Mouse (Mus musculus) intestine, embryonic 15.5 days (tissue): Measurements from ENCODE around the gene Rbm15b. TPM values are rescaled to one million over a fixed set of nuclear protein-coding genes. Genes with fewer than 3 reads are reported as not detected.
A peak's percentile ranks its signal among the peaks of the same experiment; 100 is the strongest.

Experiments used
- ATAC-seq: fragments of 200-750 bp; cut with Nextera tagmentation; 2 replicates; pipeline ENCODE4 v1.8.0; 2017; ENCODE audit warnings: moderate TSS enrichment, moderate library complexity
- H3K27ac ChIP-seq: fragments of 300-500 bp; sonication (generic); 2 replicates; pipeline ENCODE4 v1.5.1; 2015; ENCODE audit warnings: mild to moderate bottlenecking, inconsistent platforms
- H3K27me3 ChIP-seq: fragments of 300-500 bp; sonication (generic); replicated peaks from 2 replicates; pipeline ENCODE4 v1.6.1; 2015; ENCODE audit warnings: inconsistent platforms
- H3K36me3 ChIP-seq: fragments of 300-500 bp; sonication (generic); 2 replicates; pipeline ENCODE4 v1.6.1; 2015; ENCODE audit warnings: inconsistent platforms
- H3K4me1 ChIP-seq: fragments of 300-500 bp; sonication (generic); replicated peaks from 2 replicates; pipeline ENCODE4 v1.6.1; 2015; ENCODE audit warnings: inconsistent platforms
- H3K4me2 ChIP-seq: fragments of 300-500 bp; sonication (generic); replicated peaks from 2 replicates; pipeline ENCODE4 v1.6.1; 2015; ENCODE audit warnings: mild to moderate bottlenecking, inconsistent platforms
- H3K4me3 ChIP-seq: fragments of 300-500 bp; sonication (generic); replicated peaks from 2 replicates; pipeline ENCODE4 v1.5.1; 2015; ENCODE audit warnings: inconsistent platforms
- H3K9ac ChIP-seq: fragments of 300-500 bp; sonication (generic); 2 replicates; pipeline ENCODE4 v1.6.1; 2015; ENCODE audit warnings: inconsistent platforms
- H3K9me3 ChIP-seq: fragments of 300-500 bp; sonication (generic); 2 replicates; pipeline ENCODE4 v1.6.1; 2016; ENCODE audit warnings: inconsistent platforms
- WGBS: fragments of 180-500 bp; shearing (Covaris S2); methylation state at CpG from one replicate; pipeline ENCODE4 v1.1.7; 2015; 5-methylcytosine and 5-hydroxymethylcytosine counted together
- polyA plus RNA-seq: library from polyadenylated mRNA; unstranded; fragments of >200 nt; fragmentation: Nextera tagmentation; extraction: Ambion mirVana; gene quantifications from 2 replicates; pipeline ENCODE4 v1.2.1, GENCODE M21; 2015

Rbm15b gene
- polyA plus RNA-seq, 1 experiment from 2014 or later, result 7.4 TPM

DNA sequence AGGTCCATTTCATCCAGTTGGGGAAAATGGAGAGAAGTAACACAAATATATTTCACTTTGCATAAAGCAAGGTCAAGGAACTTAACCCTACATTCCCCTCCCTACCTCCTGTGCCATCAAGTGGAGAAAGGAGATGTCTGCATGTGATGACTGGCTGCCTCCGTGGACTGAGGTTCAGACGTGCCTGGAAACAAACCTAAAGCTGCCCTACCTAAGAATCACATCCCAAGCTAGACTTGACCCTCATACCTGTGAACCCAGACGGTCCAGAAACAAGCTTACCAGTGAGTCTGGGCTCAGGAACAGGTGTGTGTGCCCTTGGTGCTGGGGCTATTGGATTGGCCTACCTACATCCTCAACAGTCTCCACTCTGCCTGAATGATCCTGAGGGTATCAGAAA, 6.1 kb upstream of the Rbm15b start:
- H3K9me3 ChIP-seq, result no peaks in the 10 kb centered on the region
- no peak overlapping the region for H3K9ac ChIP-seq
- peaks cover 13% of the 10 kb centered on the region for H3K36me3 ChIP-seq
- 61% methylated on average over 3 of the region's 3 CpGs for WGBS
- no peak overlapping the region for H3K4me3 ChIP-seq
- ATAC-seq, result no peak
- no peaks in the 10 kb centered on the region for H3K27me3 ChIP-seq
- H3K27ac ChIP-seq, result no peak overlapping the region
- peaks cover 18% of the 10 kb centered on the region for H3K4me1 ChIP-seq
- H3K4me2 ChIP-seq, result 0 out of 2 replicates have a peak overlapping the region, but pooled peaks have one; percentile 9

DNA sequence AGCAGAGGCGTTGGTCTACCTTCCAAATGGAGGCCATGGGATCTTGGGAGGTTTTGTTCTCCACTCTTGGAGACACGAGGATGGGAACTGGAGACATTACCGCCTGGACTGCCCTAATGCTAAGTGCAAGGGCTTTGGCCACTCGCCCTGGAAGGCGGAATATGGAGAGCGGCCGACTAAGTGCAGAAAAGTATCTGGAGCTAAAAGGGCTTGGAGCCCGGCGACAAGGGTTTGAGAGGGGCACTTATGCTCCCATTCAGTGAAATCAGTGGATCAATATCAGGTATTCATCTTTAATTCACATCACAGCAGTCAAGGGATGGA, 5.3 kb upstream of the Rbm15b start:
- peaks cover 16% of the 10 kb centered on the region for H3K36me3 ChIP-seq
- peak overlapping the region; percentile 97 for H3K27ac ChIP-seq
- H3K4me3 ChIP-seq, result peak overlapping the region; percentile 88
- no peaks in the 10 kb centered on the region for H3K27me3 ChIP-seq
- no peak for ATAC-seq
- H3K4me2 ChIP-seq, result peak overlapping the region; percentile 89
- peaks cover 26% of the 10 kb centered on the region for H3K4me1 ChIP-seq
- WGBS, result under 1% methylated on average over 9 of the region's 9 CpGs
- H3K9ac ChIP-seq, result peak overlapping the region; percentile 72
- no peaks in the 10 kb centered on the region for H3K9me3 ChIP-seq

DNA sequence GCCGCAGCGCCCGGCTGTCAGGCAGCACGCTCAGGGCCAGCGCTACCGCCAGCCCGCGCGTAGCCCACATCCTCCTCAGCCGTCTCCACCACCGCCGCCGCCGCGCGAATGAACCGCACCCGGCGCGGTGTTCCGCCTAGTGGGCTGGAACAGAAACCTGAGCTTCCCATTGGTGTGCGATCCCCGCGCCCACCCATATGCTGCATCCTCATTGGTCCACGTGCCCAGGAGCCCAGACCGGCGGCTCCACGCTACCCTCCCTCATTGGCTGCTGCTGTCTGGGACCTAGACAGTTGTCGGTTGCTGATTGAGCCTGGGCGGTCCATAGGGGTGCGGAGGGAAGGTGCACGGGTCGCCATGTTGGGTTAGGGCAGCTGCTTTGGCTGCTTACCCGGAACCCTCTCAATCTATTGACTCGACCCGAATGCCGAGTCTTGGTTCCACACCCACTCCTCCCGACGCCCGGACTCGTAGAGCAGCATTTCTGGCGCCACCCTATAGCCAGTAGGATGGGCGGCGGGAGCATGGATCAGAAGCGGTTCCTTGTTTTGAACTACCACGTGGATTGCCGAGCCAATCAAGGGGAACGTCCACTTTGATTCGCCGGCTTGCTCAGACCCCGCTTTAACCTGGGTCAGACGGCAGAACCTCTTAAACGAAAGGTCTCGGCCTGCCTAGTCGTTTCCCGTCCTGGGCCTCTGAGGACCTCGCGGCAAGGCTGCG, 4.8 kb upstream of the Rbm15b start, which contains the start of gene Manf:
Gene Manf, minus strand, starts transcription at position 151 of the 723 bp plus-strand sequence.
- Histone ChIP-seq H3K9me3 (no peaks in the 10 kb centered on the region), H3K4me3 (peak within 1 kb of the TSS; percentile 88), H3K9ac (peak within 1 kb of the TSS; percentile 94), H3K4me2 (peak within 1 kb of the TSS; percentile 89), H3K27me3 (no peaks in the 10 kb centered on the region), H3K4me1 (peaks cover 28% of the 10 kb centered on the region), H3K36me3 (peaks cover 16% of the 10 kb centered on the region), H3K27ac (peak within 1 kb of the TSS; percentile 97)
- WGBS, result under 1% methylated on average over 59 of the region's 59 CpGs
- ATAC-seq, result peak; percentile 98

DNA sequence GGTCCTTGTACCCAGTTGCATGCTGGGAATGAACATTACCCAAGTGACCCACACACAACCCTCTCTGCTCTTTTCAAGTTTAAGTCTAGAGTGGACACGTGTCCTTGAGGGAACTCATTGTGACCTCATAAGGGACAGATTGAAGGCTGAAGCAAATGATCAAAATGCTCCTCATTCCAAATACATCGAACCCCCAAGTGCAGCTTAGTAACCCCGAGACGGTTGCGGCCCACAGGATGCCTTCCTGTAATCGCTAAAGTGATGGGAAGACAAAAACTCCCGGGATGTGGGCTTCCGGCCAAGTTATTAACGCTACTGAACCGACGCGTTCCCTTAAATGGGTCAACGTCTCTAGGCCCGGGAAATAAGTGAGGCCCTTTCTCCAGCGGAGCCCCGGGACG, 4.1 kb upstream of the Rbm15b start:
- ATAC-seq, result no peak
- H3K9ac ChIP-seq, result peak overlapping the region; percentile 94
- no peaks in the 10 kb centered on the region for H3K27me3 ChIP-seq
- peak overlapping the region; percentile 59 for H3K4me2 ChIP-seq
- H3K27ac ChIP-seq, result peak overlapping the region; percentile 86
- peaks cover 16% of the 10 kb centered on the region for H3K36me3 ChIP-seq
- peaks cover 28% of the 10 kb centered on the region for H3K4me1 ChIP-seq
- WGBS, result 1% methylated on average over 17 of the region's 17 CpGs
- H3K9me3 ChIP-seq, result no peaks in the 10 kb centered on the region
- peak overlapping the region; percentile 88 for H3K4me3 ChIP-seq

DNA sequence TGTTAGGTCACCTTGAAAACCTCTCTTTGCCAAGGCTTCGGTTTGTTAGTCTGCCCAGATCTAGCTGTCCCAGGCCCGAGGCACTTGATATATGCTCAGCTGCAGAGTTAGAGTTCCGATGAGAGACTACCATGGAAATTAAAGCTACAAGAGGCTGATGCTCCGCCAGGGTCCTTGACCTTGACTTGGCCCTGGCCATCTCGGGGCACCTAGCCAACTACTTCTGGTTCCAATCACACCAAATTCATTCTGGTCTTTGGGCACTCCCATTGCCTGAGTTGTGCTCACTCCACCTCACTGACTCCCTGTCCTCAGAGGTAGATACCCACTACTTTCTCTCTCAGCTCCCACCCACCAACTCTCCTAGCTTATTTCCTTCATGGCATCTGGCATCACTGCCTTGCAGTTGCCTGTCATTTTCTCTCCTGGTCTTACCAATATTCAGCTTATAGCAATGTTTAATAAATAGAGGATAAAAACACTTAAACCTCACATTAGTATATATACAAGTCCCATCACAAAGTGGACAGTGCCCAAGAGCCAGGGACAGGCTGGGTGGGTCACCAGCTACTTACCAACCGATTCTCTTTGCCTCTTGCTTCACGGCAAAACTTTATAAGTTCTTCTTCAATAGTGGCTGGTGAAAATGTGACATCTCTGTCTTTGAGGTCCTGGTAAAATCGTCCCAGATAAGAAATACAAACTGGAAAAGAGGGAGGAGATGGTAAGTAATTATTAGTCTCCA, 3.4 kb upstream of the Rbm15b start:
- peak overlapping the region; percentile 88 for H3K4me3 ChIP-seq
- H3K27ac ChIP-seq, result no peak overlapping the region
- no peak for ATAC-seq
- 62% methylated on average over 8 of the region's 8 CpGs for WGBS
- H3K9ac ChIP-seq, result peak overlapping the region; percentile 94
- H3K36me3 ChIP-seq, result peaks cover 16% of the 10 kb centered on the region
- H3K4me1 ChIP-seq, result peaks cover 28% of the 10 kb centered on the region
- H3K4me2 ChIP-seq, result peak overlapping the region; percentile 59
- no peaks in the 10 kb centered on the region for H3K9me3 ChIP-seq
- H3K27me3 ChIP-seq, result no peaks in the 10 kb centered on the region

DNA sequence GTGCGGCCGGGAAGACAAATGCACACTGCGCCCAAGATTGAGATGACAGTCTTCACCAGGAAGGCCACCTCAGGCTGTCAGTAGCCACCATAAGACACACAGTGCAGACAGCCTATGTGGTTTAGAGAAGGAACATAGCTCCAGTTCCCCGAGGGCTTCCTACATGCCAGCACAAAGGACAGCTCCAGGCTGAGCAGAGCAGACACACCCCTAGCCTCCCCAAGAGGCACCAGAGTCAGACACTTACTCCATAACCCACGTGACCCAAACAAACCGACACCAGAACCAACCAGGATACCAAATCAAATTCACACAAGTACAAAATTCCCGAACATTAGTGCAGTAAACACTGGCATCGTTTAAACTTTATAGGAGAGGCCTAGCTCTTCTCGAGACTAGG, 2.1 kb upstream of the Rbm15b start:
- Histone ChIP-seq H3K36me3 (peaks cover 18% of the 10 kb centered on the region), H3K27ac (no peak overlapping the region), H3K9me3 (no peaks in the 10 kb centered on the region), H3K27me3 (no peaks in the 10 kb centered on the region), H3K4me2 (0 out of 2 replicates have a peak overlapping the region, but pooled peaks have one; percentile 59), H3K4me3 (no peak overlapping the region), H3K4me1 (peaks cover 42% of the 10 kb centered on the region), H3K9ac (no peak overlapping the region)
- 81% methylated on average over 9 of the region's 9 CpGs for WGBS
- ATAC-seq, result no peak

DNA sequence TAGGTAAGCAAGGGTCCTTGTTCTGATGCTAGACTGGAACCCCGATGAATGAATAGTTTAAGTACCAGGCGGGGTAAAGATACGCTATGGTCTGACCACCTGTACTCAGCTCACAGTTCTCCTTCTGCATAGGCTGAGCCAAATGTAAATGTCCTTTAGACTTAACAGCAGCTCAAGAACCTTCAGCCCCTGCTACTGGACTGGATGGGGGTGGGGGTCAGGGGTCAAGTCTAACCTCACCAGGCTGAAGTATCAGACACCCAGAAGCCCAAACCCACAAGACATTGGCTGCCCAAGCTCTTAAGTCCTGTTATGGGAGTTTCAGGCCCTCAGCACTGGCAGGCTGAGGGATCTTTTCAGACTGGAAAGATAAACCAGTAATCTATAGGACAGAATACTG, 1.1 kb upstream of the Rbm15b start:
- peaks cover 23% of the 10 kb centered on the region for H3K36me3 ChIP-seq
- no peak overlapping the region for H3K9ac ChIP-seq
- H3K27ac ChIP-seq, result no peak overlapping the region
- no peak for ATAC-seq
- H3K4me1 ChIP-seq, result peaks cover 49% of the 10 kb centered on the region
- no peaks in the 10 kb centered on the region for H3K9me3 ChIP-seq
- no peaks in the 10 kb centered on the region for H3K27me3 ChIP-seq
- no peak overlapping the region for H3K4me3 ChIP-seq
- no peak overlapping the region for H3K4me2 ChIP-seq
- WGBS, result 98% methylated on average over 3 of the region's 3 CpGs

DNA sequence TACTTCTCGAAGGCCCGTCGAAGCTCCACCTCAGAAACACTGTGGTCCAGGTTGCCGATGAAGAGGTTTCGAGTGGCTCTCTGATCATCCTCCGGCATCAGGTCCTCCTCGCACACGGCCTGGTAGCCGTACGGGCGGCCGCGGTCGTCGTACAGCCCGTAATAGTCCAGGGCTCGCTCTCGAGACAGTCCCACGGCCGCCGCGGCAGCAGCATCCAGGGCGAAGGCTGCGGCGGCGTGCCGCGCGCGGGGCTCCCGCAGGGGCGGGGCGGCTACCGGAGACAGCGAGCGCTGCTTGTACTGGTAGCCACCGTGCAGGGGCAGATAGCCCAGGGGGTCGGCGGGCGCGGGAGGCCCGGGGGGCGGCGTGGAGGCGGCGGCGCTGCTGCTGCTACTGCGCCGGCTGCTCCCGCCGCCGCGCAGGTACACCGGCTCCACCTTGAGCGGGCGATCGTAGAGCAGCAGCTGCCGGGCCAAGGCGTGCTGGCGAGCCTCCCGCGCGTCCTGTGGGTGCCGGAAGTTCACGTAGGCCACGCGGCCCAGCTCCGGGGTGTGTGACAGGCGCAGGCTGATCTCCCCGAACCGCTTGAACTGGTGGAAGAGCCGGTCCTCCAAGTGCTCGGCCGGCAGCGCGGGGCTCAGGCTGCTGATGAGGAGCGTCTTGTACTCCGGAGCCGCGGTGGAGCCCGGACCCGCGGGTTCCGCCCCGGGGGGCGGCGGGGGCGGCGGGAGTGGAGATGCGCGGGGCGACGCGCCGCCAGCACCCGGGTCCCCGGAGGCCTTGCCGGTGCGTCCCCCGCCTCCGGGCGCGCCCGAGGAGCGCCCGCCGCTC, 1.1 kb downstream of the Rbm15b start:
- peak; percentile 11 for ATAC-seq
- no peaks in the 10 kb centered on the region for H3K9me3 ChIP-seq
- H3K4me3 ChIP-seq, result peak overlapping the region; percentile 91
- H3K27me3 ChIP-seq, result no peaks in the 10 kb centered on the region
- H3K36me3 ChIP-seq, result peaks cover 40% of the 10 kb centered on the region
- H3K27ac ChIP-seq, result peak overlapping the region; percentile 81
- peaks cover 56% of the 10 kb centered on the region for H3K4me1 ChIP-seq
- WGBS, result under 1% methylated on average over 97 of the region's 107 CpGs
- H3K9ac ChIP-seq, result peak overlapping the region; percentile 93
- peak overlapping the region; percentile 95 for H3K4me2 ChIP-seq

DNA sequence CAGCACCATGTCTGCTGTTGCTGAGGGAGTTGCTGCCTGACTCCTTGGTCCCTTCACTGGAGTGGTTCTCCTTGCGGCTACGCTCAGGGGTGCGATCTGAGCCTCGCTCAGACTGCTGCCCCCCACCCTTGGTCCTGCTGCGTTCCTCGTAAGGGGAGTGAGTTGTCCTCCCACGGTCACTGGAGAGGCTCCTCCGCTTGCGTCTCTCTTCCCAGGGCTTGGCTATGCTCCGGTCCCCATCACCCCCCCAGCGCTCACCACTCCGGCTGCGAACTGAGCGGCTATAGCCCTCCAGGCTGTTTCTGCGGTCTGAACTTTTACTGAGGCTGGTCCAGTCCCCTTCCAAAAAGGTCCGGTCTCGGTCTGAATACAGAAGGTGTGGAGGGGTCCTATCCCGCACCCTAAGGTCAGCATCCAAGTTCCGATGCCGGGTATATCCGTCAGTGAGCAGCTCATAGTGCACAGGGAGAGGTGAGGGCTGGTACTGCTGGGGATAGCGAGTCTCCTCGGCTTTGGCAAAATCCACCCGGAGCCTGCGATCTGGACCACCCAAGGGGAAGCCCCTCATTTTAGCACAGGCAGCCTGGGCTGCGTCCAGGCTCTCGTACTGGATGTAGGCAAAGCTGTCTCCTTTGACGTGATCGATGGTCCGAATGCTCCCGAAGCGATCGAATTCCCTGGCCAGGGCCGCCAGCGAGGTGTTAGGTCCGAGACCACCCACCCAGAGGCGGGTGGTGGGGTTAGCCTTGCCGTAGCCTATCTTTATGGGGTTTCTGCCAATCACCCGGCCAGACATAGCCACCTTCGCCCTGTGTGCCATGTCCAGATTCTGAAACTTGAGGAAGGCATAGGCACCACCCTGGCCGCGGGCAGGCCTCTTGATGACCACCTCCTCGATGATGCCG, 2.0 kb downstream of the Rbm15b start:
- H3K9me3 ChIP-seq, result no peaks in the 10 kb centered on the region
- H3K4me2 ChIP-seq, result peak overlapping the region; percentile 95
- no peak for ATAC-seq
- H3K4me1 ChIP-seq, result peaks cover 48% of the 10 kb centered on the region
- H3K4me3 ChIP-seq, result peak overlapping the region; percentile 91
- WGBS, result 18% methylated on average over 44 of the region's 44 CpGs
- peak overlapping the region; percentile 93 for H3K9ac ChIP-seq
- peaks cover 43% of the 10 kb centered on the region for H3K36me3 ChIP-seq
- H3K27ac ChIP-seq, result no peak overlapping the region
- no peaks in the 10 kb centered on the region for H3K27me3 ChIP-seq

DNA sequence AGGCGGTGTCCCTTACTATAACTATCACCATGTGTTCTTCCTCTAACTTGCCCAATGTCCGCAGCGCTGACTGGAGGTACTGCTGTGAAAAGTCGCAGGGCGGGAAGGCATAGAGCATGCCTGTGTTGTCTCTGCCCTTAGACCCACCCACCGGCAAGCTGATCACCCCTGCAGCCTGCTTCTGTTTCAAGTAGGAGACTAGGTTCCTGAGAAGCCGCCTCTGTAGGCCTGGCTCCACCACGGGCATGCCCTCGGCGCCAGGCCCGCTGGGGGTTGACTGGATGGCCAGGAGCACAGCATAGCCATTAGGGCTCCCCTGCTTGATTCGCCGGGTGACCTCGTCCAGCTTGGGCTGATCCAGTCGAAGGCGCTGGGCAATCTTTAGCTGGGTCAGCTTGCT, 2.9 kb downstream of the Rbm15b start:
- no peaks in the 10 kb centered on the region for H3K9me3 ChIP-seq
- peak overlapping the region; percentile 93 for H3K9ac ChIP-seq
- ATAC-seq, result no peak
- peak overlapping the region; percentile 91 for H3K4me3 ChIP-seq
- H3K27ac ChIP-seq, result no peak overlapping the region
- H3K27me3 ChIP-seq, result no peaks in the 10 kb centered on the region
- H3K36me3 ChIP-seq, result peaks cover 38% of the 10 kb centered on the region
- H3K4me1 ChIP-seq, result peaks cover 42% of the 10 kb centered on the region
- WGBS, result 27% methylated on average over 16 of the region's 16 CpGs
- H3K4me2 ChIP-seq, result peak overlapping the region; percentile 95

DNA sequence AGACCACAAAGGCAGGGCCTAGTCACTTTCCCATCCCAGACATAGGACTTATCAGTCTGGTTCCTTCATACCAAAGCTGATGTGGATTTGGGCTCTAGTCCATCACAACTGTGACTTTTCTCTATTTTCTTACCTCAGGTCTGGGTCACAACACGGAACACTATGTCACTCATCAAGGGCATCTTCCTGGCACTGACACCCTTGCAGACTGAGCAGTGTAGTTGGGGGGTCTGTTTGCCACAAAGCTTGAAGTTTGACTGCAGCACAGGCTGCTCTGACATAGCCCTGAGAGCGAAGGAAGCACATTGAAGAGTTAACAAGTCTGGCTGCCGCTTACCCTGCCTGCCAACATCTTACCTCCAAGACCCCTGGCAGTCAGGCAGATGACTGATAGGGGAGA, 4.1 kb downstream of the Rbm15b start:
- peaks cover 35% of the 10 kb centered on the region for H3K4me1 ChIP-seq
- H3K4me3 ChIP-seq, result no peak overlapping the region
- H3K27me3 ChIP-seq, result no peaks in the 10 kb centered on the region
- H3K4me2 ChIP-seq, result peak overlapping the region; percentile 33
- WGBS, result 79% methylated on average over 3 of the region's 3 CpGs
- no peak overlapping the region for H3K27ac ChIP-seq
- H3K36me3 ChIP-seq, result peaks cover 31% of the 10 kb centered on the region
- H3K9ac ChIP-seq, result 0 out of 2 replicates have a peak overlapping the region, but pooled peaks have one; percentile 17
- ATAC-seq, result no peak
- H3K9me3 ChIP-seq, result no peaks in the 10 kb centered on the region
